Mouse (Mus musculus): Measurements from ENCODE around the gene Cdk5rap3.

GRCm38 (mm10) chr11:96919003-96919402, 2.7 kb upstream of the Cdk5rap3 start:
- TF ChIP-seq CTCF (IDR thresholded peaks at IDR 0.05; ENCODE audit: extremely low read depth, insufficient read length, insufficient replicate concordance, low read depth, low read length) = no peak
- TF ChIP-seq POLR2A (IDR thresholded peaks at IDR 0.05; ENCODE audit: low read depth, low read length) = no peak
